Mouse (Mus musculus): ENCODE measurements around the gene 4930564D02Rik. TPM values are rescaled to one million over a fixed set of nuclear protein-coding genes. Genes with fewer than 3 reads are reported as not detected.

4930564D02Rik gene
- polyA plus RNA-seq, 1 experiment: not detected

- no peaks in the 10 kb centered on the region for H3K79me3 ChIP-seq (ENCODE audit: low read depth)
- H3K79me2 ChIP-seq (ENCODE audit: control insufficient read depth, insufficient read depth): no peaks in the 10 kb centered on the region
- H3K27me3 ChIP-seq (ENCODE audit: control insufficient read depth, insufficient read depth, insufficient read length): no peaks in the 10 kb centered on the region
- no peak for TF ChIP-seq MYOD1 (IDR thresholded peaks at IDR 0.05; ENCODE audit: control insufficient read depth, insufficient read length, low read depth)
- no peak for TF ChIP-seq MAX (IDR thresholded peaks at IDR 0.05)
- TF ChIP-seq USF1 (IDR thresholded peaks at IDR 0.05; ENCODE audit: low read depth): no peak
- TF ChIP-seq CEBPB (IDR thresholded peaks at IDR 0.05; ENCODE audit: low read depth): no peak
- no peak for TF ChIP-seq CTCF (IDR thresholded peaks at IDR 0.05; ENCODE audit: control insufficient read depth, insufficient read depth, insufficient read length)
- TF ChIP-seq MYOG (IDR thresholded peaks at IDR 0.05; ENCODE audit: control insufficient read depth, extremely low read depth, insufficient read length): no peak
- TF ChIP-seq FOSL1 (IDR thresholded peaks at IDR 0.05; ENCODE audit: insufficient read depth, low read length, poor library complexity, severe bottlenecking): no peak
- H3ac ChIP-seq (ENCODE audit: control insufficient read depth, insufficient read length, low read depth): no peak overlapping the region
- H3K36me3 ChIP-seq (ENCODE audit: control insufficient read depth, insufficient read depth): no peaks in the 10 kb centered on the region
- H3K4me3 ChIP-seq (ENCODE audit: insufficient read depth, poor library complexity, severe bottlenecking): no peak overlapping the region
Observed at GRCm38 (mm10) chr3:105088638-105089037, 22.0 kb downstream of the 4930564D02Rik start.

GRCm38 (mm10) chr3:105090147-105090546 lies 23.5 kb downstream of the 4930564D02Rik start:
- H3K27me3 ChIP-seq (ENCODE audit: control insufficient read depth, insufficient read depth, insufficient read length): no peaks in the 10 kb centered on the region
- H3K79me2 ChIP-seq (ENCODE audit: control insufficient read depth, insufficient read depth): no peaks in the 10 kb centered on the region
- H3K79me3 ChIP-seq (ENCODE audit: low read depth): no peaks in the 10 kb centered on the region

GRCm38 (mm10) chr3:105090981-105091380 lies 24.3 kb downstream of the 4930564D02Rik start:
- Histone ChIP-seq H3K79me3 (ENCODE audit: low read depth) (no peaks in the 10 kb centered on the region), H3K4me3 (ENCODE audit: insufficient read depth, poor library complexity, severe bottlenecking) (no peak overlapping the region), H3K79me2 (ENCODE audit: control insufficient read depth, insufficient read depth) (no peaks in the 10 kb centered on the region), H3ac (ENCODE audit: control insufficient read depth, insufficient read length, low read depth) (no peak overlapping the region), H3K27me3 (ENCODE audit: control insufficient read depth, insufficient read depth, insufficient read length) (no peaks in the 10 kb centered on the region), H3K36me3 (ENCODE audit: control insufficient read depth, insufficient read depth) (no peaks in the 10 kb centered on the region)
- no peak for TF ChIP-seq USF1 (IDR thresholded peaks at IDR 0.05; ENCODE audit: low read depth)
- peak; percentile 35 for TF ChIP-seq CTCF (IDR thresholded peaks at IDR 0.05; ENCODE audit: control insufficient read depth, insufficient read depth, insufficient read length)
- TF ChIP-seq FOSL1 (IDR thresholded peaks at IDR 0.05; ENCODE audit: insufficient read depth, low read length, poor library complexity, severe bottlenecking): no peak
- no peak for TF ChIP-seq MYOG (IDR thresholded peaks at IDR 0.05; ENCODE audit: control insufficient read depth, extremely low read depth, insufficient read length)
- peak; percentile 10 for TF ChIP-seq MYOD1 (IDR thresholded peaks at IDR 0.05; ENCODE audit: control insufficient read depth, insufficient read length, low read depth)
- no peak for TF ChIP-seq CEBPB (IDR thresholded peaks at IDR 0.05; ENCODE audit: low read depth)

More at GRCm38 (mm10) chr3:105090147-105090546, 23.5 kb downstream of the 4930564D02Rik start:
- TF ChIP-seq FOSL1 (IDR thresholded peaks at IDR 0.05; ENCODE audit: insufficient read depth, low read length, poor library complexity, severe bottlenecking) (no peak), CEBPB (IDR thresholded peaks at IDR 0.05; ENCODE audit: low read depth) (no peak), USF1 (IDR thresholded peaks at IDR 0.05; ENCODE audit: low read depth) (no peak), MYOD1 (IDR thresholded peaks at IDR 0.05; ENCODE audit: control insufficient read depth, insufficient read length, low read depth) (no peak), MAX (IDR thresholded peaks at IDR 0.05) (no peak), CTCF (IDR thresholded peaks at IDR 0.05; ENCODE audit: control insufficient read depth, insufficient read depth, insufficient read length) (no peak), MYOG (IDR thresholded peaks at IDR 0.05; ENCODE audit: control insufficient read depth, extremely low read depth, insufficient read length) (no peak)
- Histone ChIP-seq H3K36me3 (ENCODE audit: control insufficient read depth, insufficient read depth) (no peaks in the 10 kb centered on the region), H3ac (ENCODE audit: control insufficient read depth, insufficient read length, low read depth) (no peak overlapping the region), H3K4me3 (ENCODE audit: insufficient read depth, poor library complexity, severe bottlenecking) (no peak overlapping the region)

- H3ac ChIP-seq (ENCODE audit: control insufficient read depth, insufficient read length, low read depth): no peak overlapping the region
Observed at GRCm38 (mm10) chr3:105092721-105093505, 26.3 kb downstream of the 4930564D02Rik start.

GRCm38 (mm10) chr3:105094448-105094847 lies 27.8 kb downstream of the 4930564D02Rik start:
- Histone ChIP-seq H3K36me3 (ENCODE audit: control insufficient read depth, insufficient read depth) (no peaks in the 10 kb centered on the region), H3K79me2 (ENCODE audit: control insufficient read depth, insufficient read depth) (no peaks in the 10 kb centered on the region), H3K4me3 (ENCODE audit: insufficient read depth, poor library complexity, severe bottlenecking) (no peak overlapping the region), H3K79me3 (ENCODE audit: low read depth) (no peaks in the 10 kb centered on the region), H3K27me3 (ENCODE audit: control insufficient read depth, insufficient read depth, insufficient read length) (peaks cover 4% of the 10 kb centered on the region), H3ac (ENCODE audit: control insufficient read depth, insufficient read length, low read depth) (no peak overlapping the region)
- TF ChIP-seq CEBPB (IDR thresholded peaks at IDR 0.05; ENCODE audit: low read depth) (no peak), MYOD1 (IDR thresholded peaks at IDR 0.05; ENCODE audit: control insufficient read depth, insufficient read length, low read depth) (no peak)

More at GRCm38 (mm10) chr3:105092721-105093505, 26.3 kb downstream of the 4930564D02Rik start:
- H3K79me2 ChIP-seq (ENCODE audit: control insufficient read depth, insufficient read depth): no peaks in the 10 kb centered on the region
- H3K79me3 ChIP-seq (ENCODE audit: low read depth): no peaks in the 10 kb centered on the region
- TF ChIP-seq MYOD1 (IDR thresholded peaks at IDR 0.05; ENCODE audit: control insufficient read depth, insufficient read length, low read depth) (no peak), CEBPB (IDR thresholded peaks at IDR 0.05; ENCODE audit: low read depth) (no peak), USF1 (IDR thresholded peaks at IDR 0.05; ENCODE audit: low read depth) (no peak), MYOG (IDR thresholded peaks at IDR 0.05; ENCODE audit: control insufficient read depth, extremely low read depth, insufficient read length) (no peak), MAX (IDR thresholded peaks at IDR 0.05) (no peak), FOSL1 (IDR thresholded peaks at IDR 0.05; ENCODE audit: insufficient read depth, low read length, poor library complexity, severe bottlenecking) (no peak), CTCF (IDR thresholded peaks at IDR 0.05; ENCODE audit: control insufficient read depth, insufficient read depth, insufficient read length) (no peak)
- peaks cover 4% of the 10 kb centered on the region for H3K27me3 ChIP-seq (ENCODE audit: control insufficient read depth, insufficient read depth, insufficient read length)
- H3K36me3 ChIP-seq (ENCODE audit: control insufficient read depth, insufficient read depth): no peaks in the 10 kb centered on the region
- no peak overlapping the region for H3K4me3 ChIP-seq (ENCODE audit: insufficient read depth, poor library complexity, severe bottlenecking)

Measured in C2C12 (cell line).